Mouse (Mus musculus) brain, embryonic 14.5 days (tissue): ENCODE results near the gene Snx14.

Source experiments
- CTCF ChIP-seq: fragments of 200-500 bp; IDR thresholded peaks from 2 replicates; pipeline ENCODE4 v1.5.1; 2012; ENCODE audit warnings: inconsistent platforms, mild to moderate bottlenecking, moderate library complexity, borderline replicate concordance; ENCODE audit not compliant: insufficient read depth, insufficient read length; ENCODE audit errors: extremely low read depth
- POLR2A ChIP-seq: fragments of 200-500 bp; IDR thresholded peaks from 2 replicates; pipeline ENCODE4 v1.6.1; 2012; ENCODE audit warnings: mild to moderate bottlenecking, inconsistent platforms, borderline replicate concordance; ENCODE audit not compliant: poor library complexity, insufficient read depth, insufficient read length, severe bottlenecking; ENCODE audit errors: extremely low read depth

DNA sequence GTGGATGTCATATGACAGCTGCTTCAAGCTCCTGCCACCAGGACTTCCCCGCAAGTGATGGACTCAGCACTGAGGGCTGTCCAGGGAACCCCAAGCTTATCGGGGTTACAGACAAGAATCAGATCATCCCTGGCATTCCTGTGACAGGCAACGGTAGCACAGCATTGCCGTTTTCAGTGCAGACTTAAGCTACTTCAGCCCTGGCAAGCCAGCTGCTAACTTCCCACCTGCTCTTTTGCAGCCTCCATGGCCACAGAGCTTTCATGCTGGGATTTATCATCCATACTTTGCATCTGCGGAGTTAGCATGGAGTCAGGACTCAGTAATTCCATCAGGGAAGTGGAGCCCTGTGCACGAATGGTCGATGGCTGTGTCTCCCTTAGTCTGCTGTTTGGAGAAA, 85.3 kb downstream of the Snx14 start:
- TF ChIP-seq POLR2A (no peak), CTCF (no peak)
